Mouse (Mus musculus) liver, postnatal 0 days (tissue): ENCODE data around the gene Nap1l1. TPM values are rescaled to one million over a fixed set of nuclear protein-coding genes. Genes with fewer than 3 reads are reported as not detected.

ENCODE experiments used
- ATAC-seq: fragments of 200-750 bp; cut with Nextera tagmentation; 2 replicates; pipeline ENCODE4 v1.8.0; 2017; ENCODE audit warnings: mild to moderate bottlenecking, moderate library complexity
- DNase-seq: peaks from one replicate; pipeline ENCODE4 v3.0.0-alpha.2; 2016
- H3K27ac ChIP-seq: fragments of 300-500 bp; sonication (generic); 2 replicates; pipeline ENCODE4 v1.5.1; 2014; ENCODE audit warnings: antibody characterized with exemption, moderate library complexity, mild to moderate bottlenecking, low read depth
- H3K27me3 ChIP-seq: fragments of 300-500 bp; sonication (generic); 2 replicates; pipeline ENCODE4 v1.6.1; 2014; ENCODE audit warnings: low read length, control low read depth, mixed read lengths; ENCODE audit not compliant: insufficient read depth
- H3K36me3 ChIP-seq: fragments of 300-500 bp; sonication (generic); replicated peaks from 2 replicates; pipeline ENCODE4 v1.6.1; 2014; ENCODE audit warnings: mild to moderate bottlenecking, control low read depth, low read length, moderate library complexity, mixed read lengths; ENCODE audit not compliant: insufficient read depth
- H3K4me1 ChIP-seq: fragments of 300-500 bp; sonication (generic); 2 replicates; pipeline ENCODE4 v1.6.1; 2014; ENCODE audit warnings: antibody characterized with exemption, mild to moderate bottlenecking, control low read depth; ENCODE audit not compliant: insufficient read depth
- H3K4me2 ChIP-seq: fragments of 300-500 bp; sonication (generic); 2 replicates; pipeline ENCODE4 v1.6.1; 2014; ENCODE audit warnings: low read depth, mild to moderate bottlenecking, low read length, moderate library complexity, mixed read lengths
- H3K4me3 ChIP-seq: fragments of 300-500 bp; sonication (generic); 2 replicates; pipeline ENCODE4 v1.5.1; 2014; ENCODE audit warnings: low read depth, low read length
- H3K9ac ChIP-seq: fragments of 300-500 bp; sonication (generic); replicated peaks from 2 replicates; pipeline ENCODE4 v1.6.1; 2014; ENCODE audit warnings: mild to moderate bottlenecking, moderate library complexity
- H3K9me3 ChIP-seq: fragments of 300-500 bp; sonication (generic); 2 replicates; pipeline ENCODE4 v1.6.1; 2016; ENCODE audit warnings: mild to moderate bottlenecking, control low read depth, low read length, mixed read lengths
- CTCF ChIP-seq: sonication (generic); IDR thresholded peaks from 2 replicates; pipeline ENCODE4 v1.5.1; 2016; ENCODE audit warnings: antibody characterized with exemption, low read depth
- EP300 ChIP-seq: IDR thresholded peaks from 2 replicates; pipeline ENCODE4 v1.6.1; 2016; ENCODE audit warnings: antibody characterized with exemption, low read depth, mild to moderate bottlenecking
- WGBS: fragments of 180-500 bp; shearing (Covaris S2); extraction: QIAGEN DNeasy Blood & Tissue Kit; methylation state at CpG from one replicate; pipeline ENCODE4 v1.1.7; 2014; ENCODE audit not compliant: insufficient replicate concordance; 5-methylcytosine and 5-hydroxymethylcytosine counted together
- polyA plus RNA-seq: library from polyadenylated mRNA; unstranded; fragments of >200 nt; fragmentation: Nextera tagmentation; extraction: Ambion mirVana; gene quantifications from 2 replicates; pipeline ENCODE4 v1.2.1, GENCODE M21; 2015

Nap1l1 gene
- polyA plus RNA-seq, 1 experiment from 2014 or later: 73.7 TPM

DNA sequence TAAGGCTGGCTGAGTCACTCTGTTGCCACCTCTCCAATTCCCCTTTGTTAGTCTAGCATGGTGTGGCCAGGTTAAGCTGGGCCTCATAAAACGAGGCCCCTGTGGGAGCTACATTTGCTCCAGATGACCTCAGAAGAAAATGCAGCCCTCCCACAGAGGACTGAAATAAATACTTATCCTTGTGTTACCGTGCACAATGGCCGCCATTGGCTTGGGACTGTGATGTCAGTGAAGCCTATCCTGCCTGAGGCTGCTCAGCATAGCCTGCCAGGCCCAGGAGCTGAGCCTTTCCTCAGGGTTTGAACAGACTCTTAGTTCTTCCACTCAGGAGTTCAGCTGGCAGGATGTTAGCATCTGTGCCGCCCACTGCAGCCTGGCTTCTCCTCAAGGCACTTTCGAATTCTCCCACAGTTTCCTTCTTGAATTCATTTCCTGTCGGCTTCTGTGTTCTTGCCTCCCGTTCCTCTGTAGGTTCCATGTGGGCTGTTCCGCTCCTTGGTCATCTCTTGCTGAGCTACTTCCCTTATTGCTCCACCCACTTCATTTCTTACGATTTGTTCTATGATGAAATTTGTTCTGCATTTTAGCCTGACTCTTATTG, 66.8 kb downstream of the Nap1l1 start:
- peak; percentile 66 for ATAC-seq
- 23% methylated on average over 9 of the region's 9 CpGs for WGBS

DNA sequence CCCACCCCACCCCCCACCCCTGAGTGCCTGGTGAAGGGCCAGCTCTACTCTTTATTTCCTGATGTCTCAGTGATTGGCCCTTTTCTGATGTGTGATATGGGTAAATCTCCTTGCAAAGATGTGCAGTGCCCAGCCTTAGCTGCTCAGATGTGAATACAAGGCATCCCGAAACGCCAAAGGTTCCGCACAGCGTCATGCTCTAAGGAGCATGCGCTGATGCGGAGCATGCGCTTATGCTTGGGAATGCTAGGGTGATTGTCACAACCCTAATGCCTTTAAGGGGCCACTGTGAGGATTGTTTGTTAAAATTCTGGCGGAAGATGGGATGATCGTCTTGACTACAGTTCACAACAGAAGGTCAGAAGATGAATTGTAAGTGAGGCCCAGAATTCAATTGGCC, 67.7 kb downstream of the Nap1l1 start:
- H3K4me1 ChIP-seq: peaks cover 31% of the 10 kb centered on the region
- TF ChIP-seq CTCF (no peak), EP300 (no peak)
- H3K36me3 ChIP-seq: no peaks in the 10 kb centered on the region
- WGBS: 91% methylated on average over 9 of the region's 9 CpGs
- H3K4me2 ChIP-seq: no peak overlapping the region
- no peak overlapping the region for H3K9ac ChIP-seq
- H3K27ac ChIP-seq: no peak overlapping the region
- DNase-seq (no peak), ATAC-seq (no peak)
- no peaks in the 10 kb centered on the region for H3K27me3 ChIP-seq
- H3K9me3 ChIP-seq: no peaks in the 10 kb centered on the region
- H3K4me3 ChIP-seq: no peak overlapping the region

More for the DNA sequence above, 66.8 kb downstream of the Nap1l1 start:
- Histone ChIP-seq H3K27ac (peak overlapping the region; percentile 78), H3K4me3 (peak overlapping the region; percentile 9; the same call in 1 of the 2 replicates), H3K9me3 (no peaks in the 10 kb centered on the region), H3K4me1 (peaks cover 28% of the 10 kb centered on the region), H3K9ac (no peak overlapping the region), H3K36me3 (no peaks in the 10 kb centered on the region), H3K4me2 (peak overlapping the region; percentile 55), H3K27me3 (no peaks in the 10 kb centered on the region)
- DNase-seq: peak; percentile 46
- TF ChIP-seq EP300 (peak; percentile 36; the same call in 1 of the 2 replicates), CTCF (no peak)

DNA sequence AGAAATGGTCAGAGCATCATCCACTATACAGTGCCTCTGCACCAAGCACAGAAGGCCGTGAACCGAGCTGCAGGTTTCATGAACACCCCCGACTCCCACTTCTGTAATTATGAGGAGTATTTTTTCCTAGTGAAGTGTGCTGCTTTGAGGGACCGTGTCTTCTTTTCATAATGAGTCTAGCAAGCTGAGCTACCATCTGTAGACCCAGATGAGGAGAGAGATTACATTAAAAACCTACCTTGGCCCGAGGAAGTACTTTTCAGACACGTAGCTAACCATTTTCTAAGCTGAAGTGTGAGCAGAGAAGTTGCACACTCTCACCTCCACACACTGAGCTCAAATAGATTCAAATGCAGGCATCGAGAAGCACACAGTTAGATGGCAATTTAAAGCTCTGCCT, 70.1 kb downstream of the Nap1l1 start:
- DNase-seq: no peak
- no peak for ATAC-seq
- H3K4me3 ChIP-seq: no peak overlapping the region
- no peaks in the 10 kb centered on the region for H3K36me3 ChIP-seq
- no peaks in the 10 kb centered on the region for H3K9me3 ChIP-seq
- no peak for TF ChIP-seq EP300
- TF ChIP-seq CTCF: no peak
- peak overlapping the region; percentile 66 for H3K27ac ChIP-seq
- H3K27me3 ChIP-seq: no peaks in the 10 kb centered on the region
- no peak overlapping the region for H3K9ac ChIP-seq
- H3K4me2 ChIP-seq: no peak overlapping the region
- H3K4me1 ChIP-seq: peaks cover 32% of the 10 kb centered on the region
- WGBS: 77% methylated on average over 7 of the region's 7 CpGs

DNA sequence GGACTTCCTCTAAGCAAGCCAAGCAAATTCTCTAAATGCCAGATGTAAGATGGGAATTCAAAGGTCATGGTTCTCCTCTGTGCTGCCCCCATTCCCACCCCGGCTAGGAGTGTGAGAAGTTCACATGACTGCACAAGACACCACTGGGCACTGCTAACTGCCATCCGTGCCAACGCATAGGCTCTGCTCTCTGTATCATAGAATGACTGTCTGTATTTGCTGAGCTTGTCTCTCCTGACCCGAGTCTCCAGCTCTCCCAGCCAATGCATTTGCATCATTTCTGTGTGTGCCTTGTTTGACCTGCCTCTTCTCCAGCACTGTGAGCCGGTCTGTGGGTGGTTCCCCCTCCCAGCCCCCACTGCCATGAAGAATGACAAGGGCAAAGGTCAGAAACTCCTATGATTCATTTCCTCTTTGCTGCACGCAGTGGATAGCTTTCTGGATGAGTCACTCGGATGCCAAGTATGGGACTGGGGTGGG, 70.8 kb downstream of the Nap1l1 start:
- DNase-seq: peak; percentile 67
- H3K4me2 ChIP-seq: peak overlapping the region; percentile 26; the same call in 1 of the 2 replicates
- TF ChIP-seq EP300 (peak; percentile 42; the same call in 1 of the 2 replicates), CTCF (no peak)
- peak overlapping the region; percentile 66 for H3K27ac ChIP-seq
- 24% methylated on average over 7 of the region's 7 CpGs for WGBS
- no peaks in the 10 kb centered on the region for H3K9me3 ChIP-seq
- no peaks in the 10 kb centered on the region for H3K27me3 ChIP-seq
- peaks cover 31% of the 10 kb centered on the region for H3K4me1 ChIP-seq
- H3K36me3 ChIP-seq: no peaks in the 10 kb centered on the region
- no peak overlapping the region for H3K4me3 ChIP-seq
- H3K9ac ChIP-seq: no peak overlapping the region
- ATAC-seq: peak; percentile 88

DNA sequence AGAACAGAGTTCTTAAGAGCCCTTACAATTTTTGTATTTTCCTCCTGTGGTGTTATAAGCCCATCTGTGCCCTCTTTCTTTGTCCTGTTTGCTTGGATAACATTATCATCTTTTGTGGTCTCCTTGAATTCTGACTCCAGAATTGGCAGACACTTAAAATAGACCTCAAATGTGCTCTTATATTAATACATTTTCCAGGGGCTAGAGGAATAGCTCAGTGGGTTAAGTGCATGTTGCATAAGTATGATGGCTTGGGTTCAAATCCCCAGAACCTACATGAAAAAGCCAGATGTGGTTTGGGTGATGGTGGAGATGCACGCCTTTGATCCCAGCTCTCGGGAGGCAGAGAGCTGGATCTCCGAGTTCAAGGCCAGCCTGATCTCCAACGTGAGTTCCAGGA, 71.3 kb downstream of the Nap1l1 start:
- 59% methylated on average over 4 of the region's 4 CpGs for WGBS
- TF ChIP-seq EP300 (no peak), CTCF (no peak)
- no peaks in the 10 kb centered on the region for H3K36me3 ChIP-seq
- no peak overlapping the region for H3K9ac ChIP-seq
- no peak overlapping the region for H3K4me3 ChIP-seq
- no peak overlapping the region; the same call in 1 of the 2 replicates for H3K27ac ChIP-seq
- H3K4me1 ChIP-seq: peaks cover 28% of the 10 kb centered on the region
- no peak for ATAC-seq
- no peak overlapping the region for H3K4me2 ChIP-seq
- DNase-seq: no peak
- H3K27me3 ChIP-seq: no peaks in the 10 kb centered on the region
- H3K9me3 ChIP-seq: no peaks in the 10 kb centered on the region

- no peak overlapping the region for H3K9ac ChIP-seq
- no peak for ATAC-seq
- WGBS: 53% methylated on average over 4 of the region's 4 CpGs
Observed at GRCm38 (mm10) chr10:111545648-111546047, 72.6 kb downstream of the Nap1l1 start.

More at GRCm38 (mm10) chr10:111545648-111546047, 72.6 kb downstream of the Nap1l1 start:
- no peaks in the 10 kb centered on the region for H3K27me3 ChIP-seq
- no peaks in the 10 kb centered on the region for H3K9me3 ChIP-seq
- H3K4me3 ChIP-seq: no peak overlapping the region
- no peaks in the 10 kb centered on the region for H3K36me3 ChIP-seq
- no peak overlapping the region for H3K4me2 ChIP-seq
- H3K27ac ChIP-seq: no peak overlapping the region
- DNase-seq: no peak
- H3K4me1 ChIP-seq: peaks cover 25% of the 10 kb centered on the region
- TF ChIP-seq EP300 (no peak), CTCF (no peak)

Other genes starting within 250 kb of the Nap1l1 start
- 2.0 TPM in 2 replicates for gene Bbs10, start 174.5 kb upstream of the Nap1l1 start, polyA plus RNA-seq
- gene Phlda1, start 33.1 kb downstream of the Nap1l1 start, polyA plus RNA-seq: 29.6 and 32.1 TPM in 2 replicates